Comparison of ENCODE assay signal across 16 mouse cellular contexts in the genomic region with DNA sequence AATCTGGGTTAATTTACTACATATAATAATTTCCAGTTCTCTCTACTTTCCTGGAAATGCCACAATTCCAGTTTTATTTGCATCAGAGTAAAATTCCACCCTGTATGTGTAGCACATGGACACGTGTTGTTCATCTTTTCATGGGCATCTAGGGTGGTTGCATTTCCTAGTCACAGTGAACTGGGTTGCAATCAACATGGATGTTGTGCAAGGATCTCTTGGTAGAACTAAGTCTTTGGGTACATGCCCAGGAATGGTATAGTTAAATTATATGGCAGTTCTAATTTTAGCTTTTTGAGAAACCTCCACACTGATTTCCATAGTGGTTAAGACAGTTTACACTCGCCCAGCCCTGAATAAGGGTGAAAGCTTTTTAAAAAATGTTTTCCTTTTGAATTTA.
"Had no signal": no experiment of that assay in that cellular context is flagged by ENCODE, and none has a peak within 500 bp of the region (broad histone marks: within the 10 kb centered on the region; RNA-seq: fewer than 3 reads in every experiment).

No protein-coding gene starts in this region.

- DNase-seq: retina, postnatal 1 day; right cerebral cortex, adult 18-20 months; right cerebral cortex, postnatal 14 days; right cerebral cortex, postnatal 25 days; right cerebral cortex, postnatal 4 days; spleen, adult 18-20 months; thymus, adult 18-20 months; thymus, adult 2 months; thymus, postnatal 14 days; thymus, postnatal 25 days; thymus, postnatal 36 days; thymus, postnatal 4 days had no signal

- H3K4me1 ChIP-seq: neural tube, embryonic 13.5 days; neural tube, embryonic 15.5 days; stomach, embryonic 15.5 days had no signal

- H3K4me3 ChIP-seq: neural tube, embryonic 13.5 days; neural tube, embryonic 15.5 days; stomach, embryonic 15.5 days had no signal

- H3K27me3 ChIP-seq: neural tube, embryonic 13.5 days; neural tube, embryonic 15.5 days; stomach, embryonic 15.5 days had no signal

- H3K9ac ChIP-seq: neural tube, embryonic 13.5 days; neural tube, embryonic 15.5 days; stomach, embryonic 15.5 days had no signal

- H3K4me2 ChIP-seq: neural tube, embryonic 13.5 days; neural tube, embryonic 15.5 days; stomach, embryonic 15.5 days had no signal

- H3K36me3 ChIP-seq: neural tube, embryonic 13.5 days; neural tube, embryonic 15.5 days; stomach, embryonic 15.5 days had no signal

- H3K9me3 ChIP-seq: neural tube, embryonic 13.5 days; neural tube, embryonic 15.5 days; stomach, embryonic 15.5 days had no signal

- H3K27ac ChIP-seq: neural tube, embryonic 13.5 days; neural tube, embryonic 15.5 days; stomach, embryonic 15.5 days; stomach, postnatal 0 days had no signal
